Mouse (Mus musculus) monocyte, adult 5-6 weeks (primary cell): ENCODE measurements around the gene H2-DMb2. TPM values are rescaled to one million over a fixed set of nuclear protein-coding genes. Genes with fewer than 3 reads are reported as not detected.

Experiments
- ATAC-seq: fragments of 153-309, 156-312 bp; replicated peaks from 2 replicates; pipeline ENCODE4 v1.8.0; 2017; ENCODE audit warnings: mild to moderate bottlenecking; ENCODE audit not compliant: low TSS enrichment, insufficient number of reproducible peaks, severe bottlenecking, poor library complexity, low FRiP score
- total RNA-seq: library from RNA; stranded (forward); fragments of 200-1000, 200-491, 200-594 nt; gene quantifications from 3 replicates; pipeline ENCODE4 v1.2.3, GENCODE M21; 2017

H2-DMb2 gene
- total RNA-seq, 1 experiment from 2014 or later: 98.5 TPM

- peak; percentile 77 for ATAC-seq
These were observed 54.1 kb downstream of the H2-DMb2 start, which contains the start of gene Psmb8 for GRCm38 (mm10) chr17:34196941-34197894. Gene Psmb8, plus strand, starts transcription at chr17:34197721.

- peak; percentile 72 for ATAC-seq
These were observed 54.9 kb downstream of the H2-DMb2 start for GRCm38 (mm10) chr17:34197904-34198520.

GRCm38 (mm10) chr17:34198521-34198912, 55.4 kb downstream of the H2-DMb2 start:
- ATAC-seq: no peak

DNA sequence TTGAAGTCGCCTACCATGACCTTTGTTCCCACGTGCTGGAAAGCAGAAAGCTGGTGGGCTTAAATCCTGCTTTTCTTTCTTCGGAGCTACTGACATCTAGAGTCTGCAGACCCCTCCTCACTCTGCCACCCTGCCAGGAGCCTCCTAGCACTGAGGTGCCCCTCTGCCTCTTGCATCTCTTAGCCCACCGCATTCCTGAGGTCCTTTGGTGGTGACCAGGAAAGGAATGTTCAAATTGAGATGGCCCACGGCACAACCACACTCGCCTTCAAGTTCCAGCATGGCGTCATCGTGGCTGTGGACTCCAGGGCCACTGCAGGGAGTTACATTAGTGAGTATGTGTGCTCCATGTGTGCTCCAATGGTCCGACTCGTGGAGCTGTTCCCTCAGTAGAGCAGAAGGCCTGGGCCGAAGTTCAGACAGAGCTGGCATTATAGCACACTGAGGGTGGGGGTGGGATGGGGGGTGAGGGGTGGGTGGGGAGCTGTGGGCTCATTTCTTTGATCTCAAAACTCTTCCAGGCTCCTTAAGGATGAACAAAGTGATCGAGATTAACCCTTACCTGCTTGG, 56.0 kb downstream of the H2-DMb2 start:
- no peak for ATAC-seq

- ATAC-seq: no peak
These were observed 56.9 kb downstream of the H2-DMb2 start for GRCm38 (mm10) chr17:34200047-34200446.

DNA sequence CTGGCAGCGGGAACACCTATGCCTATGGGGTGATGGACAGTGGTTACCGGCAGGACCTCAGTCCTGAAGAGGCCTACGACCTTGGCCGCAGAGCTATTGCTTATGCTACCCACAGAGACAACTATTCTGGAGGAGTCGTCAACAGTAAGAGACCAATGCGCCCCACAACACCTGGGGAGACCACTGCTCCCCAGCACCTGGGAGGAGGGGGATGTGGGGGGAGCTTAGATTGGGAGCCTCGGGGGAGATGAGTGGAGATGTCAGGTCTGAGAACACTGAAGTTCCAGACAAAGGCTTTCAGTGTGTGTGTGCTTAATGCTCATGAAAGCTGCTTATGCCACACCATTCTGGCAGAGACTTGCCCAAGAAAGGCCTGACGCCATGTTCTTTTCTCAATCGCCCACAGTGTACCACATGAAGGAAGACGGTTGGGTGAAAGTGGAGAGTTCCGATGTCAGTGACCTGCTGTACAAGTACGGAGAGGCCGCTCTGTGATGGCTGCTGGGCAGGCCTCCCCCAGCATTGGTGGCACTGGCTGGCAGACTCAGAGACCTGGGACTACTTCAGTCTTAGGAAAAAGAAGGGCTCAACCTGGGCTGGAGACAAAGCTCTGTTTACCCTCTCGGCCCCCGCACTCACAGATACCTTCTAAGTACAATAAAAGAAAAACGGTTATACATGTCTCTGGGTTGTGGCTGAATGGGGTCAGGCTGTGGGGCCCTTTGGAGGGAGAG, 57.8 kb downstream of the H2-DMb2 start:
- no peak for ATAC-seq

Other genes starting within 250 kb of the H2-DMb2 start
- gene Platr17, start 238.2 kb upstream of the H2-DMb2 start, total RNA-seq: 1.6 to 5.9 TPM (median 5.5 TPM) in 3 replicates
- 38.2 to 72.8 TPM (median 49.3 TPM) in 3 replicates for gene Daxx, start 233.9 kb upstream of the H2-DMb2 start, total RNA-seq
- 129 to 172 TPM (median 140 TPM) in 3 replicates for gene Tapbp, start 227.4 kb upstream of the H2-DMb2 start, total RNA-seq
- gene Zbtb22, start 227.4 kb upstream of the H2-DMb2 start, total RNA-seq: 21.8 to 32.2 TPM (median 31.5 TPM) in 3 replicates
- gene Rgl2, start 213.8 kb upstream of the H2-DMb2 start, total RNA-seq: 43.6 to 72.8 TPM (median 71.4 TPM) in 3 replicates
- 88.1 to 107 TPM (median 98.7 TPM) in 3 replicates for gene Pfdn6, start 203.0 kb upstream of the H2-DMb2 start, total RNA-seq
- gene Wdr46, start 202.6 kb upstream of the H2-DMb2 start, total RNA-seq: 11.1 to 17.8 TPM (median 16.3 TPM) in 3 replicates
- gene B3galt4, start 191.8 kb upstream of the H2-DMb2 start, total RNA-seq: 2.6 to 4.6 TPM (median 3.5 TPM) in 3 replicates
- gene Vps52, start 187.5 kb upstream of the H2-DMb2 start, total RNA-seq: 16.8 to 32.7 TPM (median 25.1 TPM) in 3 replicates
- 765 to 894 TPM (median 817 TPM) in 3 replicates for gene Rps18, start 187.3 kb upstream of the H2-DMb2 start, total RNA-seq
- 3,712 to 3,894 TPM (median 3,837 TPM) in 3 replicates for gene H2-K1, start 143.0 kb upstream of the H2-DMb2 start, total RNA-seq
- 10.9 to 15.5 TPM (median 15.1 TPM) in 3 replicates for gene Ring1, start 118.6 kb upstream of the H2-DMb2 start, total RNA-seq
- gene H2-Ke6, start 115.2 kb upstream of the H2-DMb2 start, total RNA-seq: 77.7 to 117 TPM (median 111 TPM) in 3 replicates
- gene Slc39a7, start 111.6 kb upstream of the H2-DMb2 start, total RNA-seq: 105 to 116 TPM (median 115 TPM) in 3 replicates
- gene Rxrb, start 111.5 kb upstream of the H2-DMb2 start, total RNA-seq: 34.6 to 41.0 TPM (median 40.7 TPM) in 3 replicates
- 1.5 to 11.2 TPM (median 4.7 TPM) in 3 replicates for gene Col11a2, start 103.9 kb upstream of the H2-DMb2 start, total RNA-seq
- gene H2-Oa, start 51.0 kb upstream of the H2-DMb2 start, total RNA-seq: 7.8 to 18.9 TPM (median 17.6 TPM) in 3 replicates
- gene H2-DMa, start 23.8 kb upstream of the H2-DMb2 start, total RNA-seq: 55.9 to 84.5 TPM (median 72.8 TPM) in 3 replicates
- gene Brd2, start 20.7 kb upstream of the H2-DMb2 start, total RNA-seq: 374 to 583 TPM (median 393 TPM) in 3 replicates
- 48.2 to 62.0 TPM (median 61.5 TPM) in 3 replicates for gene H2-DMb1, start 9.8 kb downstream of the H2-DMb2 start, total RNA-seq
- gene Tap1, start 44.2 kb downstream of the H2-DMb2 start, total RNA-seq: 145 to 195 TPM (median 175 TPM) in 3 replicates
- 119 to 198 TPM (median 134 TPM) in 3 replicates for gene Psmb9, start 44.5 kb downstream of the H2-DMb2 start, total RNA-seq
- 387 to 472 TPM (median 466 TPM) in 3 replicates for gene Psmb8, start 54.4 kb downstream of the H2-DMb2 start, total RNA-seq
- 87.6 to 119 TPM (median 96.6 TPM) in 3 replicates for gene Tap2, start 60.2 kb downstream of the H2-DMb2 start, total RNA-seq
- gene H2-Ob, start 95.6 kb downstream of the H2-DMb2 start, total RNA-seq: 59.1 to 84.6 TPM (median 63.2 TPM) in 3 replicates
- gene H2-Ab1, start 114.4 kb downstream of the H2-DMb2 start, total RNA-seq: 588 to 931 TPM (median 911 TPM) in 3 replicates
- gene H2-Aa, start 144.5 kb downstream of the H2-DMb2 start, total RNA-seq: 387 to 602 TPM (median 587 TPM) in 3 replicates
- gene H2-Eb1, start 162.6 kb downstream of the H2-DMb2 start, total RNA-seq: 415 to 638 TPM (median 573 TPM) in 3 replicates
- 4.9 to 11.5 TPM (median 8.6 TPM) in 3 replicates for gene H2-Eb2, start 182.4 kb downstream of the H2-DMb2 start, total RNA-seq
- gene Btnl2, start 211.5 kb downstream of the H2-DMb2 start, total RNA-seq: 0.76 TPM in 1 of 3 replicates, not detected in the others
- 0.19 TPM in 1 of 3 replicates, not detected in the others for gene Btnl1, start 233.8 kb downstream of the H2-DMb2 start, total RNA-seq